Mouse (Mus musculus) spleen, postnatal 36 days (tissue): ENCODE measurements at regions not wholly inside any gene's neighbourhood (a gene's known extent, or its start where the extent isn't known, plus 50 kb on each side); places are given as distances from the start of the nearest gene placed in this dataset.
"Not testable (repeated sequence)": the region's sequence is repeated elsewhere in the genome, so short reads cannot be mapped to it uniquely, and the experiment has no call there.

Experiments used
- DNase-seq, 2 experiments: peaks; one replicate each; pipeline ENCODE4 v3.0.0; 2022; ENCODE audit warnings: low spot score in 2 of 2, mixed read lengths in 1 of 2

DNA sequence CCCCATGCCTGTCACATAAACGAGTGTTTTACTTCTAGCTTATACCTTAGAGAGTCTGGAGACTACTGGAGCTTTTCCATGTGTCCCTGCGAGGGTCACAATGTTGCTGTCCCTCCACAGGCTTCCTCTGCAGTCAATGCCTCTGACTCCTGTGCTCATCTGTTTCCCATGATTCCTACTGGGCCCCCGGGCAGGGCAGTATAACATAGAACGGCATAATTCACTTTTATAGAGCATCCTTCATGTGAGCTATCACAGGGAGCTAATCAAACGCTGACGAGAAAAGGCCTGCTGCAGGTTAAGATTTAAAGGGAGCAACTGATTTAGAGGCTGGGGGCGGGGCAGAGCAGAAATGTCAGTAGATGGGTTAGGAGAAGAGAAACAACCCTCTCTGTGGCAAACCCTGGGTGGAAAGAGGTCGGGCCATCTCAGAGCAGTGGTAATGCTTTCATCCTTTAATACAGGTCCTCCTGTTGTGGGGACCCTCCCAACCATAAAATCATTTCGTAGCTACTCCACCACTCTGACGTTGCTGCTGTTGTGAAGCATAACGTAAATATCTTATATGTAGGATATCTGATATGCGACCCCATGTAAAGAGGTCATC lies 168.5 kb upstream of the Cdkn3 start:
- no peak for DNase-seq

DNA sequence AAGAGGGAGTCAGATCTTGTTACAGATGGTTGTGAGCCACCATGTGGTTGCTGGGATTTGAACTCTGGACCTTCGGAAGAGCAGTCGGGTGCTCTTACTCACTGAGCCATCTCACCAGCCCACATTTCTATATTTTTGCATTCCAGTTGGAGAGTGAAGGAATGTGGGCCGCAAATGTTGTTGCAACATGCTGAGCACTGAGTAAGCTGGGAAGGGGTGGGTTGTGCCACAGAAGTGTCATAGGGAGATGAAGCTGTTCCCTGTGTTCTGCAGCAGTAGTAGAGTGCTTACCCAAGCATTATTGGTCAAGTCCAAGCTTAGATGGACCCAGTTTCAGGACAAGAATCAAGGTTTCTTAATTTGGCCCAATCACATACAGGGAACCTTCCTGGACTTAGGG lies 169.1 kb upstream of the Cdkn3 start:
- no peak for DNase-seq

DNA sequence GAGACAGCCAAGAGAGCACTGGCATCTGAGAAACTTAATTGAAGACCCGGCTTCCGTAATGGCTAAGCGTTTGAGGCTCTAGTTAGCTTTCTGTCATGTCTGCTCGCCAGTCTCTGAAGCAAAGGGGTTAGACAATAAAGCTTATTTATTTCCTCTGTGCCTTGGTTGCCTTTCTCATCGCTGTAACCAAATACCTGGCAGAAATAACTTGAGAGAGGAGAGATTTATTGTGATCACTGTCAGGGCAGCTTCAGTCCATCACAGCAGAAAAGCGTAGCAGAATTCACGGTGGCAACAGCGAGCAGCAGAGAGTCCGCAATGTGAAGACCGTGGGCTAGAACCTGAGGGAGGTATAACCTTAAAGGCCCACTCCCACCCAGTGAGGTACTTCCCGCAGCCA lies 174.2 kb upstream of the Cdkn3 start:
- DNase-seq, result no peak

DNA sequence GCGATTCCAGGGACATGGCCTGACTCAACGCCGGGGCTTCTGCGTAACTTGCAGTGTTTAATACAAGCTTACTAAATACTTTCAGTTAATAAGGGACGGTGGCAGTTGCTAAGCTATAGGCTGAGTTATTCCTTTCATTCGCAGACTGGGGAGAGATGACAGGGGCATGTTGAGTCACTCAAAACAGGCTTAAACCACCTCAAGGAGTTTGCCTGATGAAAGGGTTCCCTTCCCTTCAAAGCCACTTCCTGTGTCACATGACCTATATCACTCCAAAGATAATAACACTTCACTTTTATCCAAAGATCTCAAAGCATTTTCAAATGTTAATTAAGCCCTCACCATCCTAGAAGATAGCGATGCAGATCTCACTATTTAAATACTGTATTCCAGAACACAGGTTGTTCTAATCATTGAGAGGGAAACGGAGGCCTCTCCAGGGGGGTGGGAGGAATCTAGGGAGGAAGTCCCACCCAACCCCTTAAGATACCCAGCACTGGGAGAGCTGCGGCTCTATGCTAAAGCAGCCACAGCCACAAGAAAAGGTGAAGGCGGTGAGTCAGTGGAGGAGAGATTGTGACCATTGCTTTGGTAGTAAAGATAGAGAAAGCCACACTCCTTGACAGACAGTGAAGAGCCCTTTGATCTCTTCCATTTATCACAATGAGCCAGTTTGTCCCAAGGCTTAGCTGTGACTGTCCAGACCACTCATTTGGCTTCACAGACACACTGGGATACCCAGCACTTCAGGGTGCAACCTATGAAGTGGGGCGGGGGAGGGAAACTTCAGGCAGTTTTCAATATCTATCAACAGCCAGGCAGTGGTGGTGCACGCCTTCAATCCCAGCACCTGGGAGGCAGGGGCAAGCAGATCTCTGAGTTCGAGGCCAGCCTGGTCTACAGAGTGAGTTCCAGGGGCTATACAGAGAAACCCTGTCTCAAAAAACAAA lies 182.0 kb upstream of the Cdkn3 start:
- DNase-seq, result no peak

DNA sequence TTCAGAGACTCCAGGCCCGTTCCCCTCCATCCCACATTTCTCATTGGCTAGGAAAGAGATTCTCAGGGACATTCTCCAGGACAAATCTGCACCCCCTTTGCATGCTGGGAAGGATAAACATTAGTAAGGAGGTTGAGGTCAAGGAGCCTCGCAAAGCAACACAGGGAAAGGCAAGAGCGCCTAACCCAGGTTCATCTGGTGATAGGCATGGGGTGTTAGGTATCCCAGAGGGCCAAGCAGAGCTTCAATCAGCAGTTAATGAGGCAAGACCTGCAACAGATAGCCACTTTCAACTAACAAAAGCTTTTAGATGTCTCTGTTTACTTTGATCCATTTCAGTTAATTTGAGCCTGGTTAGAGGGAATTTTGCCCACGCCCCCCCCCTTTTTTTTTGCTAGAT lies 184.5 kb upstream of the Cdkn3 start:
- DNase-seq, result no peak

- DNase-seq, result no peak
Observed at GRCm38 (mm10) chr14:46575414-46575813, 184.9 kb upstream of the Cdkn3 start.

DNA sequence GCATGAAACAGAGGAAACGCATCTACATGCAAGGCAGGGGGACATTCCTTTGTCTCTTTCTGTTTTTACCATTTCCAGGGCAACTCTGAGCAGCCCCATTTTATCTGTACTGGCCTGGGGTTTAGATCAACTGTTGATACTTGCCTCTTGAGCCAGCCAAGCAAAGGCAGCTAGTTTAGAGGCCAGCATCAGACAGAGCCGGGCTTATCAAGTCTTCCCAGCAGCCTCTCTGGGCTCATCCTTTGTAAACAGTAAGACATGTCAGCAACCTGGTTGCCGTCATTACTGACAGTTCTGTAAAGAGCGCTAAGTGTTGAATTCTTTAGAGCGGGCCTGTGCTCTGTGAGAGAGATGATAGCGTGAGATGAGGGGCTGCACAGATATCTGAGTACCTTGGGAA lies 182.9 kb upstream of the Bmp4 start:
- DNase-seq, result no peak

GRCm38 (mm10) chr14:46572972-46573371 lies 182.5 kb upstream of the Bmp4 start:
- not testable (repeated sequence) for DNase-seq

- DNase-seq, result no peak
Observed at GRCm38 (mm10) chr14:46571841-46572240, 181.4 kb upstream of the Bmp4 start.

GRCm38 (mm10) chr14:46569273-46569672 lies 178.8 kb upstream of the Bmp4 start:
- DNase-seq, result no peak

DNA sequence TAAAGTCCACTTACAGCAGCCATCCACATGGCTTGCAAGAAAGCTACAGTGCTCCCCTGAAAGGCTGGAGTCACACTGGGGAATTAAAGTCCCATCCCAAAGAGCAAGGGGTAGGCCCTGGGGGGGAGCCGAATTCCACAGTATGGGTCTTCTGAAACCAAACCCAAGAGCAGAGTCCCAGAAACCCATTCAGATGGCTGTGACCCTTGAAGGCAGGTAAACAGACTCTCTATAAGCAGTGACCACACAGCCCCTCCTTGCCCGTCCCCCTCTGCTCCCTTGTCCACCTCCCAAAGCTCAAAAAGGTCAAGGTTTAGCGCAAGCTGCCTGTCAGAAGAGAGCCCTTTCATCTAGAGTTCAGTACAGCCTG lies 176.9 kb upstream of the Bmp4 start:
- DNase-seq, result no peak

DNA sequence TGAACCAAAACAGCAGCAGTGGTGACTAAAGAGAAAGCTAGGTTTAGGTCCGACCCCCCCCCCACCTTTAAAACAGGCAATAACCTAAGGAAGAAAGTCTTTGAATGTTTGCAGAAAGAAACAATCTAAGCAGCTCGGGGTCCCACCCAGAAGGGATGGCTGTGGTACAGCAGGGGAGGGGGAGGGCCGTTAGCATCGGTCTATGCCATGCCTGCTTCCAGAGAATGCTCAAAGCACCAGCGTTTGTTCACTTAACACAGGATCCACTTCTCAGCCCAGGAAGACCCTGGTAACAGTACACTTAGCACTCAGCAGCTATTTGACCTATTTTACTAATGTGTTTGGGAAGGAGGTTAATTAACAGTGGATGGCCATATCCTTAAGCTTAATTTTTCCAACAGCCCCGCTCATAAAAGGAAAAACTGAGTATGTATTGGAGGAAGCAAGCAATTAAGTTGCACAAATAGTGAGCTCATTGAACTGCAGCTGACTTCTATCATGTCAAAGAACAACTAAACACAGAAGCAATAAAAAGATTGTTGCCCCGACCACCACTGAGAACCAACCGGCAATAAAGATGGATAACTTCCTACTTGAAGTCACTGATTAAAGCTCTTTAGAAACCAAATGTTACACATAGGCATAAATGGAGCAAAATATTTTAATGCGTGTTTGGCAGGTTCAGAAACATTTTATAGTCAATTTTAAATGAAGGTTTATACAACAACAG lies 176.4 kb upstream of the Bmp4 start:
- DNase-seq, result no peak

DNA sequence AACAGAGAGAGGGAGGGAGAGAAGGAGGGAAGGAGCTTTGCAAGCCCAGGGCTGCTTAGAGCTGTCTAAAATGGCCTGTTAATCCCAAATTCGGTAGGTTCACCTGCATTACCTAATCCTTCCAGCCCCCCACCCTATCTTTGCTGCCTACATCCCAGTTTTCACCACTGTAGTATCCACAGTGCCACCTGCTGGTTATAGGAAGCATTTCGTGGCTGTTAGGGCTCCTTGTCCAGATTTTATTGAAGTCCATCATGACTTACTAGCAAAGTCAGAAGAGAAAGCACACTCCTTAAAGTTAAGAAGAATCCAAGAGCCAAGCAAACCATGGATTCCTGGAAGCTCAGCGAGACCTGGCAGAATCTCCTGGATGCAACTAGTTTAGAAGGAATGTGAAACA lies 174.5 kb upstream of the Bmp4 start:
- no peak for DNase-seq

GRCm38 (mm10) chr14:46562016-46562415 lies 171.5 kb upstream of the Bmp4 start:
- DNase-seq, result no peak

GRCm38 (mm10) chr14:46553239-46553638 lies 162.8 kb upstream of the Bmp4 start:
- DNase-seq, result no peak

GRCm38 (mm10) chr14:46546146-46546545 lies 155.7 kb upstream of the Bmp4 start:
- DNase-seq, result no peak

DNA sequence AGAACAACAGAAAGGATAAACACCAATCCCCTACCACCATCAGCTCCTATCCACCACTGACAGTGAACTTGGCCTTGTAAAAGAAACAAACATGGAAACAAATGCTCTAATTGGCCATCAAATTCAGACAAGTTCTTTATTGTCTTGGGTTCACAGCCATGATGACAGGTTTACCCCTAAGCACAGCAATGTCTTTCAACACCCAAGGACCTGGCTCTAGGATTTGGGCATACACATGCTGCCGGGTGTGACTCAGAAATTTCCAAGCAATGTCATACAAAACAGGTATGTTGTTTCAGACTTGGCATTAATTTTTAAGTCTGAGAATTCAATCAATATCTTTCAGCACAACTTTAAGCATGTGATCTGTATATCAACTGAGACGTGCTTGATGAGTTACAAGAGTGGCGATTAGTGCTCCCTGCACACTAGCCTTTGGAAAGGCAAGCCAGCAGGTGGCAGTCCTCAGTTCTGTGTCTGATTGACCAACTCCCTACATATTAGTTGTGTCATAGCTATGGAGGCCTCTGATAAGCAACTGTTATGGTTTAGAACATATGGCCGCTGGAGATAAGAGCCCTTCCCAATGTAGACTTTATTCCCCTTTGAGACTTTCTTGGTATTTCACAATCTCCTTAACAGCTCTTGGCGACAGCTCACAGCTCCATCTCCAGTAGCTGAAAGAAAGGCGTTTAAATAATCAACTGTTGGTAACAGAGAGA lies 149.2 kb upstream of the Bmp4 start:
- peak; percentile 4 to 40 for DNase-seq

DNA sequence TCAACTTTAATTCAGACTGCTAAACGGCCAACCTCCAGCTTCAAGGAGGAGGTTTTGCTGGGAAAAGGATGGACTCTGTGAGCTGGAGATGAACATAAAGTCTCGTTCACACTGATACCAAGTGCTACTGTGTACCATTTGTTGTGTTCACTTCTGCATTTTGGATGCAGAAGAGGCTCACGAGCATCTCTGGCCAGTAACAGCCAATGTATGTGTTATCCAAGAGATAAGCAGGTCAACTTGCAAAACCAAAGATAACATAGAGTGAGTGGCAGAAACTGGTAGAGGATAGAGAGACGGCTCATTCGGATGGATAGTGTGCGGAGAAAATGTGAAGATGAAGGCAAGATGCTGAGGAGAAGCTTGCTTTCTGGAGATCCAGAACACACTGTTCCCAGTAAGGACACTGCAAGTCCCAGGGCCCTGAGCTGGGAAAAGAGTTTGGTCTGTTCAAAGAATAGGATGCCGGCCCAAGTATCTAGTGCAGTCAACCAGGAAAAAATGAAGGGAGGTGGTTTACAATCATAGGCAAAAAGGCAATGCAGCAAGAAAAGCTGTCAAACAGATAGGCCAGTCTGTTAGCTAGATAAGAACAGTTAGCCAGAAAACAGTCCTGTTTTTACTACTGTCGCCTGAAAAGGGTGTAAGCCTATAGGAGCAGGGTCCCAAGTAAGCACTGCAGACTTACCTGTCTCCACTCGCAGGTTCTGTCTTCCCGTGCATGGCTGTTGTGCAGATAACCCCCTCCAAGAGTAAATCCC lies 145.7 kb upstream of the Bmp4 start:
- DNase-seq, result no peak

GRCm38 (mm10) chr14:46532697-46533096 lies 142.2 kb upstream of the Bmp4 start:
- DNase-seq, result no peak

DNA sequence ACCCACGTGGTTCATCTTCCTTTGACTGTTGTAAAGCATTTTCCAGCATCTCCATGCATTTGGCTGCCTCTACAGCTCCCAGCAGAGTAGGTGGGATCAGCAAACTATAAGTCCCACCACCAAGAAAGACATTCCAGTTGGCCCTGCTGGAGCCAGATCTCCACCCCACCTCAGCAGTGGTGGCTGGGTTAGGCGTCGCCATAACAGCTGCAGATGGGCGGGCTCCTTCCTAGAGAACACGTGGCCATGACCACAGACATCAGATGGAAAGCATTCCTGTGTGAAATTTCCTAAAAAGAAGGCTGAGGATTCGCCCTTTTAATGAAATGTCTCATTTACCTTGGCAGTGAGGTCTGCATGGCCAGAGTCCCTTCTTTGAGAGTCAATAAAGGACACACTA lies 140.0 kb upstream of the Bmp4 start:
- no peak for DNase-seq

GRCm38 (mm10) chr14:46529086-46529715 lies 138.7 kb upstream of the Bmp4 start:
- DNase-seq, result no peak
